8 mouse cellular contexts compared by ENCODE assay signal in genomic region chr19:38096858-38097758, GRCm38 (mm10). TPM values are rescaled to one million over a fixed set of nuclear protein-coding genes. Genes with fewer than 3 reads are reported as not detected.
A peak's percentile ranks its signal among the peaks of the same experiment; 100 is the strongest.
DNase-seq lines count a peak whose midpoint lies in the region; ATAC-seq and TF ChIP-seq lines count a peak whose summit lies in the region.

Gene Ffar4, plus strand, starts transcription at chr19:38097071.

- peaks cover 36% of the 10 kb centered on the region for H3K27me3 ChIP-seq in hindbrain, embryonic 11.5 days (ENCODE audit: control insufficient read depth, insufficient read depth, low read length)
- peaks cover 36% of the 10 kb centered on the region for H3K27me3 ChIP-seq in lung, embryonic 14.5 days (ENCODE audit: insufficient read depth, low read length)
- H3K27me3 ChIP-seq in cerebellum, adult 2 months (ENCODE audit: control insufficient read depth, insufficient read depth, low read length): no peaks in the 10 kb centered on the region; the same call in 1 of the 2 replicates

- WGBS in hindbrain, embryonic 11.5 days: under 1% methylated on average over 77 of the region's 77 CpGs
- WGBS in lung, embryonic 14.5 days: under 1% methylated on average over 77 of the region's 77 CpGs
- under 1% methylated on average over 77 of the region's 77 CpGs for WGBS in cerebellum, adult 2 months

- TF ChIP-seq CTCF in left cerebral cortex, adult 2 months (IDR thresholded peaks at IDR 0.05): no peak
- no peak for TF ChIP-seq CTCF in lung, embryonic 14.5 days (IDR thresholded peaks at IDR 0.05; ENCODE audit: low read depth)
- TF ChIP-seq CTCF in cerebellum, adult 2 months (IDR thresholded peaks at IDR 0.05; ENCODE audit: borderline replicate concordance, insufficient read depth, low read depth, low read length): no peak

- no peaks in the 10 kb centered on the region for H3K9me3 ChIP-seq in hindbrain, embryonic 11.5 days (ENCODE audit: control insufficient read depth, low read length)
- H3K9me3 ChIP-seq in lung, embryonic 14.5 days (ENCODE audit: low read depth, low read length): no peaks in the 10 kb centered on the region

- H3K4me1 ChIP-seq in hindbrain, embryonic 11.5 days (replicated peaks; ENCODE audit: control insufficient read depth, insufficient read depth, low read length): no peaks in the 10 kb centered on the region
- no peaks in the 10 kb centered on the region for H3K4me1 ChIP-seq in lung, embryonic 14.5 days (ENCODE audit: insufficient read depth)
- H3K4me1 ChIP-seq in cerebellum, adult 2 months (ENCODE audit: control insufficient read depth, insufficient read depth, low read length): no peaks in the 10 kb centered on the region

- peak within 1 kb of the TSS; percentile 44 for H3K4me2 ChIP-seq in hindbrain, embryonic 11.5 days (replicated peaks; ENCODE audit: low read depth, low read length)
- peak within 1 kb of the TSS; percentile 59 for H3K4me2 ChIP-seq in lung, embryonic 14.5 days

- intact Hi-C loops in left cerebral cortex, adult 2 months (cut with DNase I): no loop called here
- intact Hi-C loops in left cerebral cortex, postnatal 14 days (cut with DNase I): loop anchor here (10.0 kb wide), 1 partner anchor 258 kb away; no protein-coding TSS in a partner anchor

- no peak within 1 kb of the TSS for H3K27ac ChIP-seq in left cerebral cortex, adult 2 months
- H3K27ac ChIP-seq in hindbrain, embryonic 11.5 days (ENCODE audit: low read depth, low read length): no peak within 1 kb of the TSS
- no peak within 1 kb of the TSS for H3K27ac ChIP-seq in lung, embryonic 14.5 days (ENCODE audit: low read depth)
- no peak within 1 kb of the TSS for H3K27ac ChIP-seq in cerebellum, adult 2 months (ENCODE audit: insufficient read depth, low read length)

- no peak within 1 kb of the TSS for H3K9ac ChIP-seq in hindbrain, embryonic 11.5 days (ENCODE audit: low read depth, low read length)
- peak within 1 kb of the TSS; percentile 34; the same call in 1 of the 2 replicates for H3K9ac ChIP-seq in lung, embryonic 14.5 days

- peak within 1 kb of the TSS; percentile 16; the same call in 1 of the 2 replicates for H3K4me3 ChIP-seq in left cerebral cortex, adult 2 months
- H3K4me3 ChIP-seq in hindbrain, embryonic 11.5 days (ENCODE audit: low read depth, low read length): peak within 1 kb of the TSS; percentile 23
- H3K4me3 ChIP-seq in lung, embryonic 14.5 days (ENCODE audit: low read depth, low read length): peak within 1 kb of the TSS; percentile 34
- H3K4me3 ChIP-seq in cerebellum, adult 2 months (replicated peaks; ENCODE audit: insufficient read depth, low read depth, low read length): no peak within 1 kb of the TSS

- ATAC-seq in hindbrain, embryonic 11.5 days (ENCODE audit: low FRiP score): peak; percentile 56; the same call in 1 of the 2 replicates
- ATAC-seq in lung, embryonic 14.5 days (ENCODE audit: insufficient read depth): peak; percentile 70

- peak in 1 of 2 experiments; percentile 13 for DNase-seq in left cerebral cortex, adult 2 months (ENCODE audit: extremely low spot score in 1 of 2, low spot score in 2 of 2)
- DNase-seq in left cerebral cortex, postnatal 14 days (ENCODE audit: low spot score in 2 of 2): no peak
- DNase-seq in brain, adult 2 months (ENCODE audit: low read depth, low spot score): peak; percentile 2
- peak; percentile 55 for DNase-seq in hindbrain, embryonic 11.5 days (ENCODE audit: low spot score)
- peak; percentile 43 for DNase-seq in lung, embryonic 14.5 days
- DNase-seq in retina, postnatal 1 day: peak; percentile 49
- no peak for DNase-seq in cerebellum, adult 2 months
- DNase-seq in layer of hippocampus, adult 8-10 months (ENCODE audit: low spot score in 2 of 2): no peak

- TF ChIP-seq POLR2A in cerebellum, adult 2 months (IDR thresholded peaks at IDR 0.05; ENCODE audit: borderline replicate concordance, insufficient read depth, low read length): no peak

- H3K36me3 ChIP-seq in hindbrain, embryonic 11.5 days (ENCODE audit: control insufficient read depth, insufficient read depth, low read length): no peaks in the 10 kb centered on the region
- no peaks in the 10 kb centered on the region for H3K36me3 ChIP-seq in lung, embryonic 14.5 days (ENCODE audit: insufficient read depth)

RNA-seq across cellular contexts. Expression of gene Ffar4, which starts in this region (rescaled TPM):
- under 1 TPM in 1 of 2 experiments, not detected in 1; 0.25 TPM for total RNA-seq in left cerebral cortex, adult 2 months (2021)
- not detected for total RNA-seq in left cerebral cortex, postnatal 14 days (2021)
- not detected in 2 replicates for polyA plus RNA-seq in hindbrain, embryonic 11.5 days (2014; fragmentation: Nextera tagmentation; extraction: Ambion mirVana)
- polyA plus RNA-seq in lung, embryonic 14.5 days (2014; fragmentation: Nextera tagmentation; extraction: Ambion mirVana): 3.1 and 3.3 TPM in 2 replicates
- polyA plus RNA-seq in cerebellum, adult 2 months (2012; rRNA removed): not detected in 2 replicates
- total RNA-seq in layer of hippocampus, adult 8-10 months (2022): under 1 TPM in 1 of 4 experiments, not detected in 3; 0.27 TPM

Comparison
In these comparisons a context has a peak if more than half of its experiments do, and no peak if none do; other contexts are left out.
1. Peak in DNase-seq, ATAC-seq, H3K4me3 ChIP-seq and H3K4me2 ChIP-seq in hindbrain, embryonic 11.5 days; RNA of the gene not detected or under 1 TPM.
2. DNase-seq: peak in brain, adult 2 months (single experiment), lung, embryonic 14.5 days (single experiment) and retina, postnatal 1 day (single experiment); none in left cerebral cortex, postnatal 14 days (0 of 2), cerebellum, adult 2 months (0 of 2) and layer of hippocampus, adult 8-10 months (0 of 2).